Mouse (Mus musculus) forebrain, embryonic 12.5 days (tissue): Measurements from ENCODE around the gene Eci1. TPM values are rescaled to one million over a fixed set of nuclear protein-coding genes. Genes with fewer than 3 reads are reported as not detected.

Experiments
- ATAC-seq: fragments of 200-750 bp; cut with Nextera tagmentation; 2 replicates; pipeline ENCODE4 v1.8.0; 2017; ENCODE audit warnings: moderate TSS enrichment; ENCODE audit not compliant: low FRiP score
- H3K27ac ChIP-seq: fragments of 300-500 bp; sonication (generic); 2 replicates; pipeline ENCODE4 v1.5.1; 2016; ENCODE audit warnings: mild to moderate bottlenecking
- H3K27me3 ChIP-seq: fragments of 300-500 bp; sonication (generic); 2 replicates; pipeline ENCODE4 v1.6.1; 2016; ENCODE audit warnings: mild to moderate bottlenecking
- H3K36me3 ChIP-seq: fragments of 300-500 bp; sonication (generic); replicated peaks from 2 replicates; pipeline ENCODE4 v1.6.1; 2016; ENCODE audit warnings: mild to moderate bottlenecking
- H3K4me1 ChIP-seq: fragments of 300-500 bp; sonication (generic); 2 replicates; pipeline ENCODE4 v1.6.1; 2016
- H3K4me2 ChIP-seq: fragments of 300-500 bp; sonication (generic); 2 replicates; pipeline ENCODE4 v1.6.1; 2016; ENCODE audit warnings: mild to moderate bottlenecking, moderate library complexity
- H3K4me3 ChIP-seq: fragments of 300-500 bp; sonication (generic); replicated peaks from 2 replicates; pipeline ENCODE4 v1.5.1; 2016; ENCODE audit warnings: mild to moderate bottlenecking
- H3K9ac ChIP-seq: fragments of 300-500 bp; sonication (generic); 2 replicates; pipeline ENCODE4 v1.6.1; 2016; ENCODE audit warnings: mild to moderate bottlenecking
- H3K9me3 ChIP-seq: fragments of 300-500 bp; sonication (generic); 2 replicates; pipeline ENCODE4 v1.6.1; 2016
- WGBS: fragments of 180-500 bp; shearing (Covaris S2); methylation state at CpG from one replicate; pipeline ENCODE4 v1.1.7; 2016; 5-methylcytosine and 5-hydroxymethylcytosine counted together
- polyA plus RNA-seq: library from polyadenylated mRNA; unstranded; fragments of >200 nt; fragmentation: Nextera tagmentation; extraction: Ambion mirVana; gene quantifications from 2 replicates; pipeline ENCODE4 v1.2.1, GENCODE M21; 2016

The Eci1 gene
- polyA plus RNA-seq, result 53.5 and 61.2 TPM in 2 replicates

DNA sequence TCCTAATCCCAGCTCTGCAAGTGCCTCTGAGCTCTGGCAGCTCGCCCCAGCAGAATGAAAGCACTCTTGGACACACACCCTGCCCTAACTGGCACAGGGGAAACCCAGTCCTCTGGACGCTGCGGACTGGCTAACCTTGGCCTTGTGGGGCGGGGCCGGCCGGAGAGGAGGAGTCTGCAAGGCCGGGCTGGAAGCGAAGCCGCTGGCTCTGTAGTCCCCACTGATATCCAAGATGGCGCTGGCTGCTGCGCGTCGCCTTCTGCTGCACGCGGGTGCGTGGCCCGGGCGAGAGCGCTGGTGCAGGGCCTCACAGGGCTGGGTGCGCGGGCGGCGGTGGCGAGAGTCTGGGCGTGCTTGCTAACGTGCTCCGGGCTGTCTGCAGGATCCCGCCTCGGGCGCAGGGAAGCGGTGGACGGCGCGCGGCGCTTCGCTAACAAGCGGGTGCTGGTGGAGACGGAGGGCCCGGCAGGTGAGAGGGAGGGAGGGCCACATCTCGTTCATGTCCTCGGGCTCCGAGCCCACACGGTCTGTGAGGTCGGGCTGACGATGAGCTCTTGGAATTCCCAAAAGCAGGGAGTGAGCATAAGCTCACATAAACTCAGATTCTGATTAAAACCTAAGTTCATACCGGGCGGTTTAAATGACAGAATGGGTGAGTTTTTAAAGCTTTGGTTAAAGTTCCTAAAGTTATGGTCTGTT is at the start of gene Eci1:
Gene Eci1, plus strand, starts transcription at position 171 of the 699 bp plus-strand sequence.
- WGBS, result under 1% methylated on average over 48 of the region's 48 CpGs

DNA sequence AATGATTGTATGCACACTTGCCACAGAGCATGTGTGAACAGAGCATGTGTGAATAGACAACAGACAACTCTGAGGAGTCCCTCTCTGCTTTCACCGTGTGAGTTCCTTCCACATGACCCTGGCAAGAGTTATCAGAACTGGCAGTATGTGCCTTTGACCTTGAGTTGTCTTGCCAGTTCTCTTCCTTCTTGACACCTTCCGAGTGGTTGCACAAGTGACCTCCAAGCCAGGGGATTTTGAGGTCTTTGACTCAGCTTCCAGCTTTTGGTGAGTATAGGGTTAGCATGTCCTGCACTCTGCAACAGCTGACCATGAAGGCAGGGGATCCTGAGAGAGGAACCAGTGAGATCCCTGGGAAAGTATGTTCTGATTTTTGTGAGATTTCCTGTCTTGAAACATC is 47.9 kb upstream of the Eci1 start:
- ATAC-seq, result no peak
- H3K4me2 ChIP-seq, result no peak overlapping the region
- H3K36me3 ChIP-seq, result peaks cover 41% of the 10 kb centered on the region
- no peak overlapping the region for H3K27ac ChIP-seq
- no peak overlapping the region for H3K9ac ChIP-seq
- 97% methylated on average over 2 of the region's 2 CpGs for WGBS
- no peaks in the 10 kb centered on the region for H3K4me1 ChIP-seq
- H3K27me3 ChIP-seq, result no peaks in the 10 kb centered on the region
- H3K4me3 ChIP-seq, result no peak overlapping the region
- no peaks in the 10 kb centered on the region for H3K9me3 ChIP-seq

More for the DNA sequence above, at the start of gene Eci1:
- H3K27ac ChIP-seq, result peak within 1 kb of the TSS; percentile 95
- no peaks in the 10 kb centered on the region for H3K9me3 ChIP-seq
- H3K27me3 ChIP-seq, result no peaks in the 10 kb centered on the region
- peaks cover 12% of the 10 kb centered on the region for H3K4me1 ChIP-seq
- peak; percentile 97 for ATAC-seq
- H3K4me2 ChIP-seq, result peak within 1 kb of the TSS; percentile 71
- H3K36me3 ChIP-seq, result peaks cover 35% of the 10 kb centered on the region
- peak within 1 kb of the TSS; percentile 71 for H3K4me3 ChIP-seq
- H3K9ac ChIP-seq, result peak within 1 kb of the TSS; percentile 90

DNA sequence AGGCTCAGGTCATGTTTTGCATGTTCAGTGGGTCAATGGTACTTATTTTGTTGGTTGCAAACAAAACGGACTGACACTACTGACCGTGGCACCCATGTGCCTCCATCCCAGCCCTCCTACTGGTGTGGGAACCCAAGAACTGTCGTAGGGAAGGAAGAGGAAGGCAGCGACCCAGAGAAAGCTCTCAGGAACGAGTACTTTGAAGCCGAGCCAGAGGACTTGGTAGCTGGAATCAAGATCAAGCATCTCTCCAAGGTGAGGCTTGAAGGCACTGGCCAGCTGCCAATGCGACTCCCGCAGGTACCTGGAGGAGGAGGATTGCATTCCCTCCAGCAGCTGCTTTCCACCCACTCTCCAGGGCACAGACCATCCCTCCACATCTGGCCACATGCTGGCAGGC is 42.7 kb upstream of the Eci1 start:
- Histone ChIP-seq H3K4me1 (no peaks in the 10 kb centered on the region), H3K9ac (no peak overlapping the region), H3K27ac (no peak overlapping the region), H3K4me3 (no peak overlapping the region), H3K9me3 (no peaks in the 10 kb centered on the region), H3K4me2 (no peak overlapping the region), H3K27me3 (no peaks in the 10 kb centered on the region), H3K36me3 (peaks cover 48% of the 10 kb centered on the region)
- ATAC-seq, result no peak
- WGBS, result 88% methylated on average over 8 of the region's 8 CpGs

DNA sequence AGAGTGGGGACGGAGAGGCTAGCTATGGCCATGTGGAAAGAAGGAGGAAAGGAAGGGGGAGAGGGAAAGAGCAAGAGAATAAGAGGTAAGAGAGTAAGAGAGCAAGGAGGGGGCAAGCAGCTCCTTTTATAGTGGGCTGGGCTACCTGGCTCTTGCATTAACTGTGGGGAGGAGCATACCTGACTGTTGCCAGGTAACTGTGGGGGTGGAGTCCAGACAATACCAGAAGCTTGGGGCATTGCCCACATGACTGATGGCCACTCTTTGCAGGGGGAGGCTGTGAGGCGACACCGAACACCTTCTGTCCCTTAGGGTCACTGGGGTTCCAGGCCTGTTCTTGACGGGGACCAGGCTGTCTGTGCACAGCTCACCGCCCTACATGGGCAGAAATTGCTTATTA is 37.7 kb upstream of the Eci1 start:
- Histone ChIP-seq H3K27ac (no peak overlapping the region), H3K4me1 (no peaks in the 10 kb centered on the region), H3K4me2 (no peak overlapping the region), H3K27me3 (no peaks in the 10 kb centered on the region), H3K4me3 (no peak overlapping the region), H3K9me3 (no peaks in the 10 kb centered on the region), H3K9ac (no peak overlapping the region), H3K36me3 (peaks cover 46% of the 10 kb centered on the region)
- no peak for ATAC-seq
- WGBS, result 84% methylated on average over 5 of the region's 5 CpGs

DNA sequence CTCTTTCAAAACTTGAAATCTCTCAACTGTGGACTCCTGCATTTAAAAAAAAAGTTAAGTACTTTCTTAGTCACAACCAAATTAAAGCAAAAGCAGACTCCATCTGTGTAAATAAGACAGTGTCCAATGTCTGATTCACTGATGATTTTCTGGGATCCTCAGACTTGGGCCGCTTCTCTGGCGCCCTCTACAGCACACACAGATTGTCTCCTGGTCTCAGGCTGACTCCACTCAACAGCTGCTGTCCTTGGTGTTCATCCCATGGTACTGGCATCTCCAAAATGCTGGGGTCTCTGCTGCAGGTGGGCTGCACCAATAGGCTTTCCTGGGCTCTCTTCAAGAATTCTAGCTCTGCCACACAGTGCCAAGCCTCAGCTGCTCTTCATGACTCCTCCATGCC is 36.6 kb upstream of the Eci1 start:
- WGBS, result 3% methylated on average over 2 of the region's 2 CpGs
- H3K4me3 ChIP-seq, result no peak overlapping the region
- H3K27me3 ChIP-seq, result no peaks in the 10 kb centered on the region
- peaks cover 37% of the 10 kb centered on the region for H3K36me3 ChIP-seq
- no peak overlapping the region for H3K27ac ChIP-seq
- ATAC-seq, result no peak
- no peaks in the 10 kb centered on the region for H3K9me3 ChIP-seq
- H3K4me2 ChIP-seq, result no peak overlapping the region
- H3K9ac ChIP-seq, result no peak overlapping the region
- H3K4me1 ChIP-seq, result no peaks in the 10 kb centered on the region

DNA sequence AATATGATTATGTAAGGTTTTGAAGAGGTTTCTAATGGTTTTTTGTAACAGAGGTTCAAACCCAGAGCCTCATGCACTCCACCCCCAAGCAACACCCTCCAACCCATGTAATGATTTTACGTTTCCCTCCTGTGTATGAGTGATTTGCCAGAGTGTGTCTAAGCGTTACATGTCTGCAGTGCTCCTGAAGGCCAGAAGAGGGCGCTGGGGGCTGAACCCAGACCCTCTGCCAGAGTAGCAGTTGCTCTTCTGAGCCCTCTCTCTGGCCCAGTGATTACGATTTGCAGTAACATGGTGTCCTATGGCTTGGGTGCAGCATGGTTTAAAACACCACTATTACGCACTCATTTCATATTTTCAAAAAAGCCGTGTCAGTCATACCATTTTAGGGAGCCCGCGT is 35.3 kb upstream of the Eci1 start:
- H3K9ac ChIP-seq, result no peak overlapping the region
- no peak overlapping the region for H3K4me2 ChIP-seq
- H3K27me3 ChIP-seq, result no peaks in the 10 kb centered on the region
- H3K9me3 ChIP-seq, result no peaks in the 10 kb centered on the region
- H3K4me1 ChIP-seq, result no peaks in the 10 kb centered on the region
- peaks cover 31% of the 10 kb centered on the region for H3K36me3 ChIP-seq
- WGBS, result 70% methylated on average over 8 of the region's 8 CpGs
- no peak overlapping the region for H3K27ac ChIP-seq
- H3K4me3 ChIP-seq, result no peak overlapping the region
- no peak for ATAC-seq

DNA sequence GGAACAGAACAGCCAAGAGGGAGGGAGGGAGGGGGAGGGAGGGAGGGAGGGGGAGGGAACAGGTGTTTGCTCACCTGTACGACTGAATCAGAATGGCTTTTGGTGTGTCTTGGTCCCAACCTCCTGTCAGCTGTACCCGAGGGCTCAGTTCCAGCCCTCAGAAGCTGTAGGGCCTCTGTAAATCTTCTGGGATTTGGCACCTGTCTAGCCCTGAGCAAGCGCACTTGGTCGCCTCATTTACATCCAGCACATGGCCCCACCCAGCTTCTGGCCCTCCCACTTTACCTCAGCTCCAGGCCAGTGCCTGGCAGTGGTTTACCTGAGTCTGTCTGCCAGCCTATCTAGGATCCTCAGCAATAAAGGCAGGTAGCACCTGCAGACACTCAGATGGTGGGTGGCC is 32.9 kb upstream of the Eci1 start:
- H3K4me1 ChIP-seq, result no peaks in the 10 kb centered on the region
- H3K9ac ChIP-seq, result no peak overlapping the region
- WGBS, result 45% methylated on average over 4 of the region's 4 CpGs
- H3K4me2 ChIP-seq, result no peak overlapping the region
- no peaks in the 10 kb centered on the region for H3K9me3 ChIP-seq
- no peak overlapping the region for H3K27ac ChIP-seq
- H3K36me3 ChIP-seq, result peaks cover 28% of the 10 kb centered on the region
- H3K4me3 ChIP-seq, result no peak overlapping the region
- no peak for ATAC-seq
- no peaks in the 10 kb centered on the region for H3K27me3 ChIP-seq

DNA sequence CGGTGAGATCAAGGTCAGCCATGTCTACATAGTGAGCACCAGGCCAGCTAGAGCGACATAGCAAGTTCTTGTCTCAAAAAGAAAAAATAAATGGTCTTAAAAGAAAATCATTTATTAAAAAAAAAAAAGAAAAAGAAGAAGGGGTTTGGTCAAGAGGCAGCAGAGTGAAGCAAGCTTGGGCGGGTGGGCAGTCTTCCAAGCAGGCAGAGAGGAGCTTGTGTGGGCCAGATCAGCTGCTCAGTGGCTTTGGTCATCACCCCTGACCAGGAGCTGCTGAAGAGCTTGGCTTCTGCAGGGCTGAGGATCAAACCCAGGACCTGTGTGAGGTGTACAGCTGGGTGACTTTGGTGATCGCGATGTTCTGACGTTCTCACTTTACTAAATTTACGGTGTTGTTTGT is 32.0 kb upstream of the Eci1 start:
- Histone ChIP-seq H3K9ac (no peak overlapping the region), H3K36me3 (peaks cover 27% of the 10 kb centered on the region)
- no peak for ATAC-seq

DNA sequence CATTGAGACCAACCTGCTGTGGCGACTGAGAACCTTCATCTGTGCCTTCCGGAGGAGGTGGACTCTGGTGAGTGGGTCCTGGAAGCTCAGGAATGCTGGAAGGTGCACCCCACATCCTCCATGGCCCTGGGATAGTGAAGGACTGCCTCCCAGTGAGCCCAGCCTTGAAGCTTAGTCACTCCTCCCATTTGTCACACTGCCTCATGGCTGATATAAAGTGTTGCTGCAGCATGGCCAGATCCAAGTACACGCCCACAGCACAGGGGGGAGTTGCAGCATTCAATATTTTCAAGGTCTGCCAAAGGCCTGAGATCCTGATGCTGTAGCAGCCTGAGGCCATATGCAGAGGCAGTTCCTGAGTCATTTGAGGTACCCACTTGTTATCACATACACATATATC is 24.1 kb upstream of the Eci1 start:
- H3K4me2 ChIP-seq, result no peak overlapping the region
- H3K27me3 ChIP-seq, result no peaks in the 10 kb centered on the region
- H3K9ac ChIP-seq, result no peak overlapping the region
- no peak for ATAC-seq
- WGBS, result 79% methylated on average over 3 of the region's 3 CpGs
- no peaks in the 10 kb centered on the region for H3K4me1 ChIP-seq
- H3K4me3 ChIP-seq, result no peak overlapping the region
- H3K9me3 ChIP-seq, result no peaks in the 10 kb centered on the region
- peaks cover 84% of the 10 kb centered on the region for H3K36me3 ChIP-seq
- H3K27ac ChIP-seq, result no peak overlapping the region

More for the DNA sequence above, 32.0 kb upstream of the Eci1 start:
- Histone ChIP-seq H3K4me3 (no peak overlapping the region), H3K4me2 (no peak overlapping the region), H3K27me3 (no peaks in the 10 kb centered on the region), H3K4me1 (no peaks in the 10 kb centered on the region), H3K9me3 (no peaks in the 10 kb centered on the region), H3K27ac (no peak overlapping the region)
- 91% methylated on average over 7 of the region's 7 CpGs for WGBS

DNA sequence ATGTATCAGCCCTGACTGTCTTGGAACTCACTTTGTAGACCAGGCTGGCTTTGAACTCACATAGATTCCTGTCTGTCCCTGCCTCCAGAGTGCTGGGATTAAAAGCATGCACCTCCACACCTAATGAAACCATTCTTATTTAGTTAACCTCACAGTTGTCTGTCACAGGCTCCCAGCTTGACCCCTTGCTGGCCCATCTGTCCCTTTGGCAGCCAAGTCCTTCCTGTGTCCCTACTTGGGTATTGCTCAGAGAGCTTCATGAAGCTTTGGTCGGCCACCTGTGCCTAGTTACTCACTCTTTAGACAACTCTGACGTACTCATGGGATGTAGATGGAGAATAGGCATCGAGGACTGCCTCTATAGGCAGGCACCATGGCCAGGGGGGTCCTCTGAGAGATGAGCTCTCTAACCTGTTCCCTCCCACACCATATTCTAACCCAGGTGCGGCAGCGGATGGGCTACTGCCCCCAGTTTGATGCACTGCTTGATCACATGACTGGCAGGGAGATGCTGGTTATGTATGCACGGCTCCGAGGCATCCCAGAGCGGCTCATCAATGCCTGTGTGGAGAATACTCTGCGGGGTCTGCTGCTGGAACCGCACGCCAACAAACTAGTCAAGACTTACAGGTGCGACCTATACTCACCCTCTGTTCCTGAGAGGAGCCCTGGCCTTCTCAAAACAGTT is 19.2 kb upstream of the Eci1 start:
- Histone ChIP-seq H3K9me3 (no peaks in the 10 kb centered on the region), H3K4me1 (no peaks in the 10 kb centered on the region), H3K4me2 (no peak overlapping the region), H3K4me3 (no peak overlapping the region), H3K27ac (no peak overlapping the region), H3K9ac (no peak overlapping the region), H3K36me3 (peaks cover 91% of the 10 kb centered on the region), H3K27me3 (no peaks in the 10 kb centered on the region)
- WGBS, result 87% methylated on average over 12 of the region's 12 CpGs
- ATAC-seq, result no peak

DNA sequence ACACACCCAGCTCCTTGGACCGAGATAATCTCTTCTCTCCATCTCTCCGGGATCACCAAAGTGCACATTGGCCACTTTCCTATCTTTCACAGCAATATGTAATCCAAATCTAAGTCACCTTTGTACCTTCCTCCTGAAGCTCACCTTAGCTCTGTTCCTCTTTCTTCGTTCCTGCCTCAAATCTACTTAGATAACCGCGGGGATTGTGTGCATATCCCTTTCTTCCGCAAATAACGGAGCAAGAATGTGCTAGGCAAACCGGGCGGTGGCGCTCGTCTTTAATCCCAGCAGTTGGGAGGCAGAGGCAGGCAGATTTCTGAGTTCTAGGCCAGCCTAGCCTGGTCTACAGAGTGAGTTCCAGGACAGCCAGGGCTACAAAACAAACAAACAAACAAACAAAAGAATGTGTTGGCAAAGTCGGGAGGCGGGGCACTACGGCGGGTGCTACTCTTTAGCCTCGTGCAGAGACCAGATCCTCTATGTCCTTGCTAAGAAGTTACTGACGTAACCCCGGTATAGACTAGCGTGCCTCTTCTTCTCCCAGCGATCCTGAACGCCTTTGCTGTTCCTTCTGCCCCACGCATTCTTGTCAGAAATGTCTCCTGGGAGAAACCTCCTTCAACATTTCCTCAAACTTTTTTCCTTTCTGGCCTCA is 12.8 kb upstream of the Eci1 start:
- H3K4me3 ChIP-seq, result peak overlapping the region; percentile 88
- no peaks in the 10 kb centered on the region for H3K9me3 ChIP-seq
- H3K27me3 ChIP-seq, result no peaks in the 10 kb centered on the region
- peaks cover 37% of the 10 kb centered on the region for H3K4me1 ChIP-seq
- H3K27ac ChIP-seq, result peak overlapping the region; percentile 95
- H3K9ac ChIP-seq, result peak overlapping the region; percentile 68
- H3K4me2 ChIP-seq, result peak overlapping the region; percentile 95
- ATAC-seq, result peak; percentile 42; the same call in 1 of the 2 replicates
- peaks cover 50% of the 10 kb centered on the region for H3K36me3 ChIP-seq
- WGBS, result 37% methylated on average over 22 of the region's 22 CpGs

DNA sequence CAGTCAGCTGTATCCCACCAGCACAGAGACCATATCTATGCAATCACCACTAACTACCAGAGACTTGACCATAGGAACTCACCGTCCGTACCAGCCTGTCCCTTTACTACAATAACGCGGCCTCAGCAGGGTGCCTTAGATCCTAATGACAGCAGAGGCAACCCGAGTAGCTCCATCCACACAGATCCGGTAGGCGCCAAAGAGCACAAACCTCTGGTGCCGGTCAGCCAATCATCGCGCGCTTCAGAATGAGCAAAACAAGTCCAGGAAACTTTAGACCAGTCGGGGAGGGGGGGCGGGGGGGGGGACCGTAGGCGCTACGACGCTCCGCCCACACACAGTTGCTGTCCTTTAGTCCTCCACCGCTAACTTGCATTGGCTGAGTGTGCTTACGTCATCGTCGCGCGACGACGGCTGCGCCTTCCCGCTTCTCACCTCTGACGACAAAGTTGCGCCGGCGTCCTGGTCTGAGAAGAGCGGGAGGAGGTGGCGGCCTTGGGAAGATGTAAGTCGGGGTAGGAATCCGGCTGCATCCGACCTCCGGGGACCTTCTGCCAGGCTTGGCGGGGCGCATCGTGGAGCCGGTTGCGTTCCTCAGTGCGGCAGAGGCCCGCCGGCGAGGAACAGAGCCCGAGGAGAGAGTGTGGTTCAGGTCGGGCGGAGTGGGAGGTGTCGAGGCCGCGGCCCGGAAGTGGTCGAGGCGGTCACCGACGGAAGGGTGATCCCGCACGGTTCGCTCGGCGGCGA is 12.0 kb upstream of the Eci1 start, which contains the start of gene Rnps1:
Gene Rnps1, plus strand, starts transcription at position 336 of the 747 bp plus-strand sequence.
- peaks cover 50% of the 10 kb centered on the region for H3K36me3 ChIP-seq
- H3K4me2 ChIP-seq, result peak within 1 kb of the TSS; percentile 95
- no peaks in the 10 kb centered on the region for H3K9me3 ChIP-seq
- WGBS, result under 1% methylated on average over 63 of the region's 64 CpGs
- H3K9ac ChIP-seq, result peak within 1 kb of the TSS; percentile 90
- no peaks in the 10 kb centered on the region for H3K27me3 ChIP-seq
- H3K27ac ChIP-seq, result peak within 1 kb of the TSS; percentile 95
- H3K4me3 ChIP-seq, result peak within 1 kb of the TSS; percentile 88
- ATAC-seq, result peak; percentile 96
- H3K4me1 ChIP-seq, result peaks cover 37% of the 10 kb centered on the region
